Mouse (Mus musculus): ENCODE measurements at regions not wholly inside any gene's neighbourhood (a gene's known extent, or its start where the extent isn't known, plus 50 kb on each side); places are given as distances from the start of the nearest gene placed in this dataset.

GRCm38 (mm10) chr11:48657851-48658250 is 142.3 kb upstream of the Rack1 start:
- Histone ChIP-seq H3K27ac (ENCODE audit: low read depth) (no peak overlapping the region), H3K9ac (ENCODE audit: low read length) (no peak overlapping the region), H3K4me2 (ENCODE audit: low read length) (no peak overlapping the region), H3K9me3 (ENCODE audit: control insufficient read depth, low read length) (no peaks in the 10 kb centered on the region), H3K36me3 (ENCODE audit: control insufficient read depth, insufficient read depth, low read length) (no peaks in the 10 kb centered on the region), H3K4me1 (replicated peaks; ENCODE audit: control insufficient read depth, insufficient read depth, low read length) (no peaks in the 10 kb centered on the region), H3K27me3 (replicated peaks; ENCODE audit: control insufficient read depth, insufficient read depth, low read length) (no peaks in the 10 kb centered on the region), H3K4me3 (ENCODE audit: low read depth, low read length) (no peak overlapping the region)
- ATAC-seq (replicated peaks; ENCODE audit: low FRiP score, low TSS enrichment, low read depth) (no peak), DNase-seq (ENCODE audit: low spot score) (no peak)
- WGBS = 66% methylated on average over 5 of the region's 5 CpGs

- no peaks in the 10 kb centered on the region for H3K36me3 ChIP-seq (ENCODE audit: control insufficient read depth, insufficient read depth, low read length)
- H3K27me3 ChIP-seq (replicated peaks; ENCODE audit: control insufficient read depth, insufficient read depth, low read length) = no peaks in the 10 kb centered on the region
- WGBS = 43% methylated on average over 4 of the region's 4 CpGs
- H3K4me3 ChIP-seq (ENCODE audit: low read depth, low read length) = no peak overlapping the region
- no peak overlapping the region for H3K4me2 ChIP-seq (ENCODE audit: low read length)
- H3K9ac ChIP-seq (ENCODE audit: low read length) = no peak overlapping the region
- H3K27ac ChIP-seq (ENCODE audit: low read depth) = no peak overlapping the region
- no peaks in the 10 kb centered on the region for H3K4me1 ChIP-seq (replicated peaks; ENCODE audit: control insufficient read depth, insufficient read depth, low read length)
- ATAC-seq (replicated peaks; ENCODE audit: low FRiP score, low TSS enrichment, low read depth) = no peak
- H3K9me3 ChIP-seq (ENCODE audit: control insufficient read depth, low read length) = no peaks in the 10 kb centered on the region
- no peak for DNase-seq (ENCODE audit: low spot score)
Measured at GRCm38 (mm10) chr11:48661641-48662040, 138.5 kb upstream of the Rack1 start.

- DNase-seq (ENCODE audit: low spot score) = no peak
- Histone ChIP-seq H3K9me3 (ENCODE audit: control insufficient read depth, low read length) (no peaks in the 10 kb centered on the region), H3K27me3 (replicated peaks; ENCODE audit: control insufficient read depth, insufficient read depth, low read length) (no peaks in the 10 kb centered on the region), H3K4me2 (ENCODE audit: low read length) (no peak overlapping the region), H3K4me3 (ENCODE audit: low read depth, low read length) (no peak overlapping the region), H3K9ac (ENCODE audit: low read length) (no peak overlapping the region), H3K27ac (ENCODE audit: low read depth) (no peak overlapping the region), H3K36me3 (ENCODE audit: control insufficient read depth, insufficient read depth, low read length) (no peaks in the 10 kb centered on the region), H3K4me1 (replicated peaks; ENCODE audit: control insufficient read depth, insufficient read depth, low read length) (no peaks in the 10 kb centered on the region)
- 83% methylated on average over 3 of the region's 3 CpGs for WGBS
- no peak for ATAC-seq (replicated peaks; ENCODE audit: low FRiP score, low TSS enrichment, low read depth)
Measured at GRCm38 (mm10) chr11:48684781-48685314, 115.3 kb upstream of the Rack1 start.

GRCm38 (mm10) chr11:48690070-48690469 is 110.1 kb upstream of the Rack1 start:
- no peak overlapping the region for H3K9ac ChIP-seq (ENCODE audit: low read length)
- H3K4me2 ChIP-seq (ENCODE audit: low read length) = no peak overlapping the region
- ATAC-seq (replicated peaks; ENCODE audit: low FRiP score, low TSS enrichment, low read depth) (no peak), DNase-seq (ENCODE audit: low spot score) (no peak)
- no peaks in the 10 kb centered on the region for H3K9me3 ChIP-seq (ENCODE audit: control insufficient read depth, low read length)
- H3K27ac ChIP-seq (ENCODE audit: low read depth) = no peak overlapping the region
- no peaks in the 10 kb centered on the region for H3K4me1 ChIP-seq (replicated peaks; ENCODE audit: control insufficient read depth, insufficient read depth, low read length)
- WGBS = 73% methylated on average over 4 of the region's 4 CpGs
- H3K27me3 ChIP-seq (replicated peaks; ENCODE audit: control insufficient read depth, insufficient read depth, low read length) = no peaks in the 10 kb centered on the region
- no peak overlapping the region for H3K4me3 ChIP-seq (ENCODE audit: low read depth, low read length)
- no peaks in the 10 kb centered on the region for H3K36me3 ChIP-seq (ENCODE audit: control insufficient read depth, insufficient read depth, low read length)

GRCm38 (mm10) chr11:48696352-48696751 is 103.8 kb upstream of the Rack1 start:
- 74% methylated on average over 2 of the region's 2 CpGs for WGBS
- Histone ChIP-seq H3K27me3 (replicated peaks; ENCODE audit: control insufficient read depth, insufficient read depth, low read length) (no peaks in the 10 kb centered on the region), H3K9ac (ENCODE audit: low read length) (no peak overlapping the region), H3K4me2 (ENCODE audit: low read length) (no peak overlapping the region), H3K9me3 (ENCODE audit: control insufficient read depth, low read length) (0 out of 2 replicates have a peak, but pooled peaks cover 2% of the 10 kb centered on the region), H3K4me1 (replicated peaks; ENCODE audit: control insufficient read depth, insufficient read depth, low read length) (no peaks in the 10 kb centered on the region), H3K4me3 (ENCODE audit: low read depth, low read length) (no peak overlapping the region), H3K27ac (ENCODE audit: low read depth) (no peak overlapping the region), H3K36me3 (ENCODE audit: control insufficient read depth, insufficient read depth, low read length) (no peaks in the 10 kb centered on the region)
- ATAC-seq (replicated peaks; ENCODE audit: low FRiP score, low TSS enrichment, low read depth) = no peak
- peak; percentile 69 for DNase-seq (ENCODE audit: low spot score)

GRCm38 (mm10) chr11:48697191-48697590 is 102.9 kb upstream of the Rack1 start:
- Histone ChIP-seq H3K36me3 (ENCODE audit: control insufficient read depth, insufficient read depth, low read length) (no peaks in the 10 kb centered on the region), H3K9ac (ENCODE audit: low read length) (no peak overlapping the region), H3K9me3 (ENCODE audit: control insufficient read depth, low read length) (0 out of 2 replicates have a peak, but pooled peaks cover 2% of the 10 kb centered on the region), H3K4me2 (ENCODE audit: low read length) (no peak overlapping the region), H3K4me3 (ENCODE audit: low read depth, low read length) (no peak overlapping the region), H3K27me3 (replicated peaks; ENCODE audit: control insufficient read depth, insufficient read depth, low read length) (no peaks in the 10 kb centered on the region), H3K27ac (ENCODE audit: low read depth) (no peak overlapping the region), H3K4me1 (replicated peaks; ENCODE audit: control insufficient read depth, insufficient read depth, low read length) (no peaks in the 10 kb centered on the region)
- no peak for DNase-seq (ENCODE audit: low spot score)
- no peak for ATAC-seq (replicated peaks; ENCODE audit: low FRiP score, low TSS enrichment, low read depth)

GRCm38 (mm10) chr11:48707192-48707591 is 92.9 kb upstream of the Rack1 start:
- Histone ChIP-seq H3K27ac (ENCODE audit: low read depth) (no peak overlapping the region), H3K9ac (ENCODE audit: low read length) (no peak overlapping the region), H3K4me2 (ENCODE audit: low read length) (no peak overlapping the region), H3K4me3 (ENCODE audit: low read depth, low read length) (no peak overlapping the region), H3K36me3 (ENCODE audit: control insufficient read depth, insufficient read depth, low read length) (no peaks in the 10 kb centered on the region), H3K9me3 (ENCODE audit: control insufficient read depth, low read length) (no peaks in the 10 kb centered on the region), H3K27me3 (replicated peaks; ENCODE audit: control insufficient read depth, insufficient read depth, low read length) (no peaks in the 10 kb centered on the region), H3K4me1 (replicated peaks; ENCODE audit: control insufficient read depth, insufficient read depth, low read length) (no peaks in the 10 kb centered on the region)
- no peak for ATAC-seq (replicated peaks; ENCODE audit: low FRiP score, low TSS enrichment, low read depth)
- 63% methylated on average over 2 of the region's 2 CpGs for WGBS
- DNase-seq (ENCODE audit: low spot score) = no peak

GRCm38 (mm10) chr11:48710972-48711371 is 89.2 kb upstream of the Rack1 start:
- H3K36me3 ChIP-seq (ENCODE audit: control insufficient read depth, insufficient read depth, low read length) = no peaks in the 10 kb centered on the region
- no peak overlapping the region for H3K27ac ChIP-seq (ENCODE audit: low read depth)
- ATAC-seq (replicated peaks; ENCODE audit: low FRiP score, low TSS enrichment, low read depth) (no peak), DNase-seq (ENCODE audit: low spot score) (no peak)
- H3K9ac ChIP-seq (ENCODE audit: low read length) = no peak overlapping the region
- H3K27me3 ChIP-seq (replicated peaks; ENCODE audit: control insufficient read depth, insufficient read depth, low read length) = no peaks in the 10 kb centered on the region
- no peaks in the 10 kb centered on the region for H3K9me3 ChIP-seq (ENCODE audit: control insufficient read depth, low read length)
- H3K4me3 ChIP-seq (ENCODE audit: low read depth, low read length) = no peak overlapping the region
- WGBS = 86% methylated on average over 4 of the region's 4 CpGs
- H3K4me1 ChIP-seq (replicated peaks; ENCODE audit: control insufficient read depth, insufficient read depth, low read length) = no peaks in the 10 kb centered on the region
- no peak overlapping the region for H3K4me2 ChIP-seq (ENCODE audit: low read length)

- Histone ChIP-seq H3K4me3 (ENCODE audit: low read depth, low read length) (no peak overlapping the region), H3K9ac (ENCODE audit: low read length) (no peak overlapping the region), H3K4me1 (replicated peaks; ENCODE audit: control insufficient read depth, insufficient read depth, low read length) (no peaks in the 10 kb centered on the region), H3K27ac (ENCODE audit: low read depth) (no peak overlapping the region), H3K9me3 (ENCODE audit: control insufficient read depth, low read length) (no peaks in the 10 kb centered on the region), H3K27me3 (replicated peaks; ENCODE audit: control insufficient read depth, insufficient read depth, low read length) (no peaks in the 10 kb centered on the region), H3K36me3 (ENCODE audit: control insufficient read depth, insufficient read depth, low read length) (no peaks in the 10 kb centered on the region), H3K4me2 (ENCODE audit: low read length) (no peak overlapping the region)
- ATAC-seq (replicated peaks; ENCODE audit: low FRiP score, low TSS enrichment, low read depth) (no peak), DNase-seq (ENCODE audit: low spot score) (no peak)
Measured at GRCm38 (mm10) chr11:48724068-48724467, 76.1 kb upstream of the Rack1 start.
